Mouse (Mus musculus) spleen, postnatal 14 days (tissue): ENCODE results near the gene Exoc7.

ENCODE experiments used
- DNase-seq, 2 experiments: peaks; one replicate each; pipeline ENCODE4 v3.0.0; 2021 to 2022; ENCODE audit warnings: low spot score in 2 of 2

Exoc7 gene

DNA sequence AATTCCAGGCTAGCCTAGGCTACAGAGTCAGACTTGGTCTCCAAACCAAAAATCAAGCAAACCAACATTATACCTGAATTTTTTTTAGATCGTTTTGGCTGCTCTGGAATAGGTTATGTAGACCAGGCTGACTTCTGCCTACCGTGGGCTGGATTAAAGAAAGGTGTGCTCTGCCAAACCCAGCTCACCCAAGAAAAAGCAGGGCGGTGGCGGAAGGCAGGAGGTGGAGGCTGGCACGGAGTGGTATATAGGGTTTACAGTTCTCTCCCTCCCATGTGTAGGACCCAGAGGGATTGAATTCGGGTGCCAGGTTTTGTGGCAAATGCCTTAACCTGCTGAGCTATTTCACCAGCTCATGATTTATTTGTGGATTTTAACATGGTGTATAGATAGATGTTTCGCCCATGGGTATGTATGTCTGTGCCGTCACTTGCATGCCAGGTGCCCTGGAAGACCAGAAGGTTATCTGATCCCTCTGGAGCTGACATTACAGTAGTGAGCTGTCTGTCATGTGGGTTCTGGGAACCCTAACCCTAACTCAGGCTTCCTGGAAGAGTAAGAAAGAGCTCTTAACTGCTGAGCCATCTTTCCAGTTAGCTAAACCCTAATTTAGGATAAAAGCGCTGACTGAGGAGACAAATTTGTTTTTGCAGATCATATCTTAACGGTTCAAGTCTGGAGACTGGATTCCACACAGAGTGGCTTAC lies at the start of gene Exoc7:
Gene Exoc7, minus strand, starts transcription at position 215 of the 707 bp plus-strand sequence.
- DNase-seq: no peak

DNA sequence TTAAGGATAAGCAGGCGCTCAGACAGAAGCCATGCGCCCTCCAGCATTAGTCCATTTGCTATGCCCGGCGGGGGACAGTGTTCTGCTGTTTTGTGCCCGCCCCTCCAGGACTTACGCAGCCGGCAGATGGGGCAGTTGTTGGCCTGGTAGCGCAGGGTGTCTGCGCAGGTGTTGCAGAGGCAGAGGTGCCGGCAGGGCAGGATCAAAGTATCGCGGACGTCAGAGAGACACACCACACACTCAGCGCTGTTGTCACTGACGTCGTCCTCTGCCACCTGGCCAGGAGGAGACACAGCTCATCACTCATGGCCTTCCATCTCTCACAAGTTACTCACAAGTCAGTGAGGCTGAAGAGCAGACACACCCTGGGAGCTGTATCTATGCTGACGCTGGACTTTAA lies 47.5 kb upstream of the Exoc7 start:
- no peak for DNase-seq

DNA sequence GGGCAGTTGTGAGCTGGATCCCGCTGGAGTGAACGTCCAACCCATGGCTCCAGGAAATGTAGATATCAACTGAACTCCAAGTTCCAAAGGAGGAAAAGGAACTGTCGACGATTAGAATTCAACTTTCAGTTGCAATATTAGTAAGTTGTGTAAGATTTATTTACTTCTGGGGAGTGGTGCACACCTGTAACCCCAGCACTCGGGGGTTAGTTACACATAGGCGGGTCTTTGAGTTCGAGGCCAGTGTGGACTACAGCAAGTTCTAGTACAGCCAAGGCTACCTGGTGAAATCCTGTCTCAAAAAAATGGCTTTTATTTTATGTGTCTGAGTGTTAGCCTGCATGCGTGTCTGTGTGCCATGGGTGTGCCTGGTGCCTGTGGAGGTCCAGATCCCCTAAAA lies 46.5 kb upstream of the Exoc7 start:
- DNase-seq: no peak

DNA sequence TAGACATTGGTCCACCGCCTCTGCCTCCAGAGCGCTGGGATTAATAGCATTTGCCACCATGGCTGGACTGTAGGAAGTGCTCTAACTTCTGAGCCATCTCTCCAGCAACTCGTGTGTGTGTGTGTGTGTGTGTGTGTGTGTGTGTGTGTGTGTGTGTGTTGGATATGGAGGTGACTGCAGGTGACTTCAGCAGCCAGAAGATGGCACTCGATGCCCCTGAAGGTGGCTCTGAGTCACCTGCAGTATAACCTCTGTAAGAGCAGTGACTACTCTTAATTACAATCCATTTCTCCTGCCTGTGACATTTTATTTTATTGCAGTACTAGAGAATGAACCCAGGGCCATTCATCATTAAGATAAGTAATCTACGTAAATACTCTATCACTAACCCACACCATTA lies 44.3 kb upstream of the Exoc7 start:
- DNase-seq: no peak

DNA sequence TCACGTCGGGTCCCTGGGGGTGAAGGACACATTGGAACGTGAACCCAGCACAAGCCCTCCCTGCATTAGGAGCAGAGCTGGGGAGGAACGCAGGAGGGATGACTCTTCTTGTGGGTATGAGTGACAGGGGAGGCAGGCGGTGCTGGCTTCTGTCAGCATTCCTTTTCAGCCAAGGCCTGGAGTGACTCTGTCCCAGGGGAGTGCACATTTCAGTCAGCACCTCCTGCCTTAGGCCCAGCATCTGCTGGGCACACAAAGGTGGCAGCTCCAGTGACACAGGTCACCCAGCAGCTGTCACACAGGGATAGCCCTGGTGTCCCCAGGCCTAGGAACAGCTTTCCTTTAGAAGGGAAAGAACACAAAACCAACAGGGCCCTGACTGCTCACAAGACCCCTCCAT lies 40.9 kb upstream of the Exoc7 start:
- DNase-seq: no peak

DNA sequence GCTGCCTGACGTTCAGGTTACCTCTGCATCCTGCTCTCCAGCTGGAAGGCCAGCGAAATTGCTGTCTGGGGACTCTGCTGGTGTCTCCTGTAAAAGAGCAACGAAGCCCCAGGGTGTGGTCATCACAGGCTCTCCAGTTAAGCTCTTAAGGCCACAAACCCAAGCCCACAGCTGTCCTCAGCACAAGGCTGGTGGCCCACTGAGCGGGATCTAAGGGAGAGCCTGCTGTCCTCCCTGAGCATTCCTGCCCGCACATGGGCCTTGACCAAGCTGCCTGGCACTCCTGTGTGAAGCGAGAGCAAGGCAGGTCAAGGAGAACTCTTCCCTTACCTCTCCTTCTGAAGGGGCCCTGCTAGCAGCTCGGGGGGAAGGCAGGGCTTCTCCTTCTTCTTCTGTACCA lies 40.0 kb upstream of the Exoc7 start:
- no peak for DNase-seq

DNA sequence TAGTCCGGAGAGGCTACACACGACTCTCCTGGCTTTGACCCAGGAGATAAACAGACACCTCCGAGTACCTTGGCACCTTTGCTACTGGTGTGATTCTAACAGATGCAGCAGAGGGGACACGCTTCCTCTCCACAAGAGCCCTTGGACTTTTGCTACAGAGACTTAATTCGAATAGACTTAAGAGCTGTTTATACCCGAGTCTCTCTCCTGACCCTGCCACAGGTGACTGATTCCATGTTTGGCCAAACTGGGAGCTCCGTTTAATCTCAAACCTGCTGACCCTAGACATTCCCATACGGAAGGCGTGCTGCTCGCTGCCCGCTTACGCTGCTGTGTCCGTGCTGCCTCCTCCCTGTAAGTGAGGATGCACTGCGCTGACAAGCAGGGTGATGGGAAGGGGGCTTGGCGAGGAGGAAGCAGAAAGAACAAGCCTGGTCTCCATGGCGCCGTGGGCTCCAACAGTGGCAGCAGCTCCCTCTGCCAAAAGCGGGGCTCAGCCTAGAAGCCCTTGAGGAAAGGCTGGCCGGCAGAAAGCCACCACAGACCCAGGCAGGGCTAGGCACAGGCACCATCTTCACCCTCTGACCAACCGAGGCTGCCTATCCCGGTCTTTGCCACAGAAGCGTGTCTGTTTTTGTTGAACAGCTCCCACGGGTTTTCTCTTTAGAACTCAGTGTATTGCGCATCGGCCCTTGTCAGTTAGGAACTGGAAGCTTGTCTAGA lies 35.2 kb upstream of the Exoc7 start:
- DNase-seq: no peak

DNA sequence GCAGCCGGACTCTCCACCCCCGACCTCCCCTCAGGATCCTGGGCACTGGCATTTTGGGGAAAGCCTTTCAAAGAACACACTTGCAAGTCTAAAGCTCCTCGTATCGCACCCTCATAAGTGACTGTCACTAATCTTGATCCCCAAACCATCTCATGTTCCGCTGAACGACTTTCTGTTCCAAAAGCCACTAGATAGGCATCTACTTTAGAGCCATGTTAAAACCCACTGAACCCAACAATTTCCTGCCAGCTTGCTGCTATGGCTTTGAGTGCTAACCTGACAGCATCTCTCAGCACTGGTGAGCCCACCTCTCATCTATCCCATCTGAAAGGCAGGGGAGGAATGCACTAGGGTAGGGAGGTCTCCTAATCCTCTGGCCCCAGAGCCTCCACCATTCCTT lies 30.5 kb upstream of the Exoc7 start:
- DNase-seq: no peak

DNA sequence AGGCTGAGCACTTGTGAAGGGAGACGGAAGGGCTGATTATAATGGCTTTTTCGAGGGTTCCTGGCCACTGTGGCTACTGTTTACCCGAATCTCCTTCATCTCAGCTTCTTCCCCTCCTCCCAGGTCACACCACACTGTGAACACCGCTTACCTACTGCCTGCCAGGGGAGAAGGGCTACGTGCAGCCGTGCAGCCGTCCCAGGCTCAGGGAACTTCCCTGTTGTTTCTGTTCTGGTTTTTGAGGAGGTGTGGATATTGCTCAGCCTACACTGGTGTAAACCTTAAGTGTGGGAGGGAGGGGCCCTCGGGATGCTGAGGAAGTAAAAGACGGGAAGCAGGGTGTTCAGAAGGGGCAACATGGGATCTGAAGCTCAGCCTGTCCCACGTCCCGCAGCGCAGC lies 30.0 kb upstream of the Exoc7 start:
- DNase-seq: no peak

DNA sequence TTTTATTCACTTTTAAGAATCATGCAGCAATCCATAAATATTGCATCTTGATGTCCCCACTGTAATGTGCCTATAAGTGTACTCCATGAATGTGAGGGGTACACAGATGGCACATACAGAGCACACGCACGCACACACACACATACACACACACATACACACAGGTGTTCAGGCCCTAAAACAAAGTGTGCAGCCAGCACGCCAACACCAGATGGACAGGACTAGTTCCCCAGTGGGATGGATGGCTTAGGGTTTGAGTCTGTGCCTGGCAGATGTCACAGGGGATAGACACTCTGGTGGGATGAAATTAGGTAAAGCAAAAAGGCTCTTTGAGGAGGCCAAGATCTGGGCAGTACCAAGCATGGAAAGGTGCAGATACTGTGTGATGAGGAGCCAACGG lies 29.4 kb upstream of the Exoc7 start:
- no peak for DNase-seq

DNA sequence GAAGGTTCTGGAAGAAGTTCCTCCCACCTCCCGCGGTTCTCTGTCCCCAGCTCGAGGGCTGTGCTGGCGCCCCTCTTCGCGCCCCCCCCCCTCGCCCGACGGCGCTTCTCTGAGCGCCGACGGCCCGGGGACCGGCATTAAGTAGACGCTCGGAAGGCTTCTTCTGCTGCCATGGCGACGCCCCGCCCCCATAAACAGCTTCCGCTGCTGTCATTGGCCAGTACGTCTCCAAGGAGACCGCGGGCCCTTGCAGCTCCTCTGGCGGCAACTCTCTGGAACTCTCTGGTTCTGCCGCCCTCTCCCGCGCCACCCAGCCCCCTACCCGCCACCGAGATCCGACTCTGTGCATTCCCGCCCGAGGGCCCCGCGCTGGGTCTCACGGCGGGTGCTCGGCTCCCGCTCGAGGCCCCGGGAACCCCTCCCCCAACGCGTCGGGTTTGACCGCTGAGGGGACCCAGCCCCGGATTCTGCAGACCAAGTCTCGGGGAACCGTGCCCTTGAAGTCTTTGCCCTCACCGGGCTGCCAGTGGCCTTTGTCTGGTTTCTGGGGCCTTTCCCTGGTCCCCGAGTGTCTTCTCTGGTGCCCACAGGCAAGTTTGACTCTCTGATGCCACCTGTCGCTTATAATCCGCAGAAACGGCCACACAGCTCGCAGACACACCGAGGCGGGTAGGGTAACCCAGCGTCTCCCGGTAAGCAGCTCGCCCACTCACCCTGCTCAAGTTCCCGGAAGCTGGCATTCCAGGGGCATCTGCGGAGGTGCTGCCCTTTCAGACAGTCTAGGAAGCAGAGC lies 28.4 kb upstream of the Exoc7 start, which contains the start of gene Foxj1:
Gene Foxj1, minus strand, starts transcription at position 156 of the 793 bp plus-strand sequence.
- DNase-seq: peak; percentile 86 to 92

DNA sequence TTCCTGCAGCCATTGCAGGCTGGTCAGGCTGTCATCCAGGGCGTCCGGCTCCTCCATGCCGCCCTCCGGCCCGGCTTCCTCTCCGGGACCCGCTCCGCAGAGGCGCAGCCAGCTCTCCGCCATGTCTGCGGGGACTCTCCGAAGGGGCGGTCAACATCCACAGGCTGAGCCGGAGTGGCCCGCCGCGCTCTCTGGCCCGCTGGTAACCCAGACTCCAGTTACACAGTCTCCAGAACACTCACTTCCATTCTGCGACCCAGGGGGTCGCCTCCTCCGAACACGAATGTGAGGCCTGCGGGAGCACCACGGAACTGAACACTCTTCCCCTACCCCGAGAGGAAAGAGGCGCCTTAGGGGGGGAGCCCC lies 27.4 kb upstream of the Exoc7 start:
- no peak for DNase-seq

DNA sequence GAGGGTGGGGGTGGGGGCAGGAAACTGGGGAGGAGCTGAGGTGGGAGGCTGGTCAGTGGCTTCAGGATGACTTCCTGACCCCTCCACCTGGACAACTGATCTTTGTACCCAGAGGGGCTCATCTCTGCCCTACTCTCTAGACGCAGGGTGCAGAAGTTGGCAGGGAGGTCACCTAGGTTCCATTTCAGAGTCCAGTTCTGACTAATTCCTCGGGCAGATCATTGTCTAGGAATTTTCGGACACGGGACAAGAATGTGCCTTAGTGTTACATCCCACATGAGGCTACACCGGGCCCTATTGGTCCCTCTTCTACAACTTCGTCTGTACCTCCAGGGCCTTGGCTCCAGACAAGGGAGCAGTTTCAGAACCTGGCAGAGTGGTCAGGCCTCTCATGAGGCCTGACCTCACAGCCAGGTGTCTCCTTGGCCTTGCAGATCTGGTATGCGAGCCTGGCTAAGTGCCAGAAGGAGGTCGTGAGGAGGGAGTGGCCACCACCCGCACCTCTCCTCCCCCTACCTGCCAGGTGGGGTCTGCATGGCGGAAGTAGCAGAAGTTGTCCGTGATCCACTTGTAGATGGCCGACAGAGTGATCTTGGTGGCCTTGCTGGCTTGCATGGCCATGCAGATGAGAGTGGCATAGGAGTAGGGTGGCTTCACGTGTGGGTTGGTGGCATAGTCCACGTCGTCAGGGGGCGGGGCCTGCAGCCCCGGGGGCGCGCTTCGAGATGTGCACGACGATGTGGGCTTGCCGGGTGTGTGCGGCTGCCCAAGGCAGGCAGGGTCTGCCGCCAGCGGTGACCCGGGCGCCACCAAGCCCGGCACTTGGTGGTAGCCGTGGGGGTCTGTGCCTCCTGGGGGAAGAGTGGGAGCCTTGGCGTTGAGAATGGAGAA lies 26.7 kb upstream of the Exoc7 start:
- no peak for DNase-seq

DNA sequence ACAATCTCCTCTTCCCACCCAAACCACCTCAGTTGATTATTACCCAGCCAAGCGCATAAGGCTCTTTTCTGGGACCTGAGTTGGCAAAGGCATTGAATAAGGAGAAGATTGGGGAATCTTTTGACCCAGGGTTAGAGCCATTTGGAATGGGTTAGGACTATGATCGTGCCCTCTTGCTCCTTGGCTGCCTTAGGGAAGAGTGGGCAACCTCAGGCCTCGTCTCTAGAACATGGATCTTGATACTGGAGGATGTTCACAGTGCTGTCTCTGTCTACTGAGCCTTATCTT lies 25.9 kb upstream of the Exoc7 start:
- DNase-seq: no peak

DNA sequence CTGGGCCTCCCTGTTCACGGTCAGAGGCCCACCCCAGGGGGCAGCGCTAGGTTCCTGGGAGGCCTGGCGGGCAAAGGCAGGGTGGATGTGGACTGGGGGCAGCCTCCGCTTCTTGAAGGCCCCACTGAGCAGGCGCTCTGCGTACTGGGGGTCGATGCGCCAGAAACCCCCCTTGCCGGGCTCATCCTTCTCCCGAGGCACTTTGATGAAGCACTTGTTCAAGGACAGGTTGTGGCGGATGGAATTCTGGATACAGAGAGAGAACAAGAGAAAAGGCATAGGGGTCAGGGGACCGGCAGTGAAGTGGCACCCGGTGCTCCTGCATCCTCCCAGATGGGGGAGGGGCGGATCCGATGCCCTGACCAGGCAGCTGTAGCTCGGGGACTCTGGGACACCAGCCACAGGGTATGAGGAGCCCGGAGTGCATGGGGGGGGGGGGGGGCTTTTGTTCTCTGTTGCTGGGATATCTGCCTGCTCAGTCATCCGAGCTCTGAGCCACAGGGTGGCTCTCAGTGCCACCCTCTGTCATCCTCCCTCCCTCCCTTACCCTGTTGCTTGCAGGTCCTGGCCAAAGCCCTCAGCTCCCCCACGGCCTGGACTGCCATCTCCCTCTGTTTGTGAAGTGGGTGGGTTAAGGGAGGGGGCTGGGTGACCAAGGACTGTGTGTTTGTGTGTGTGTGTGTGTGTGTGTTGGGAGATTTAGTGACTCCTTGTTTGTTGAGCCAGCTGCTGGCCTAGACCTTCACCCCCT lies 25.4 kb upstream of the Exoc7 start:
- DNase-seq: no peak

DNA sequence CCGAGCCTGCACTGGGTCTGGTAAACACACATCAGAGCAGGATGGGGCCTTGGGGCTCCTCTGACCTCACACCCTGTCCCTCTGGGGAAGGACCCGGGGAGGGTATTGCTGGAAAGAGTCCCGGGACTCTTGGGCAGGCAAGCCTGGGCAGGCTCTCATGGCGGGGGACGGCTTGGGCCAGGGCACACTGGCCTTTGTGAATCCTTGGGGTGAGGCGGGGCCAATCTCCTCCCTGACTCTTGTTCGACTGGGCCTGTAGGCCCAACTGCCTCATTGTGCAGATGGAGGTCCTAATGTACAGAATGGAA lies 23.1 kb upstream of the Exoc7 start:
- DNase-seq: no peak

DNA sequence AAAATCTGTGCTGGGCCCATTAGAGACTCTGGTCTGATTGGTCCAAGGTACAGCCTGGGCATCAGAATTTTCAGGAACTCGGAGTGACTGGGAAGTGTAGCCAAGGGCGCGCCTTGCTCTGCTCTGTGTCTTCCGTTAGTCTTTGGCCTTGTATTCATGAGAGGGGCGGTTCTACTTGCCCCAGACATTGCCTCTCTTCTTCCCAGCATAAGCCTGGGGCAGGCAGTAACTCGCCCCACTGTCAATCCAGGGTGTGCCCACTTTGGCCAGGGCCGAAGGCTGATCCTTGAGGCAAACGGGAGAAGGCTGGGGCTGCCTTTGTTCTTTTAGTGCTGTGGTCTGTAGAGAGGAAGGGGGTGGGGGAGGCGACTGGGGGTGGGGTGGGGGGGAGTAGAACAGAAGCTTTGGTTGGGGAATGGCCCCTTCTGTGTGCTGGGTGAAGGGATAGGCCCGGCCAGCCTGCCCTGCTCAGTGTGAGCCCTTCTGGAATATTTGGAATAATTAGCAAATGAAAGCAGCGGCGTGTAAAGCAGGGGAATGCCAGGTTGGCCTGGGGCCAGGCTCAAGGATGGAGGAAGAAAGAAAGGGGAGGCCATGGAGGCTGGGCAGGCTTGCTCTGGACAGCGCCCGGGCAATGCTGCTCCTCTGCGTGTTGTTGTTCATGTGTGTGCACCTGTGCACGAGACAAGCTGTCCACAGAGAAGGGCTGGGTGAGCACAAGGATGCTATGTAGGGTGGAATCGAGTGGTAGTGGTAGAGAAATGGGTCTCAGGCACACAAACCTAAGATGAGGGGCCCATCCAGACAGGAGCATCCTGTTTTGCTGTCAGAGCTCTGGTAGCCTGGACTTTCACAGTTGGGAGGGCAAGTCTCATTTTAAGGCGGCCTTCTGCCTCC lies 22.5 kb upstream of the Exoc7 start:
- no peak for DNase-seq

DNA sequence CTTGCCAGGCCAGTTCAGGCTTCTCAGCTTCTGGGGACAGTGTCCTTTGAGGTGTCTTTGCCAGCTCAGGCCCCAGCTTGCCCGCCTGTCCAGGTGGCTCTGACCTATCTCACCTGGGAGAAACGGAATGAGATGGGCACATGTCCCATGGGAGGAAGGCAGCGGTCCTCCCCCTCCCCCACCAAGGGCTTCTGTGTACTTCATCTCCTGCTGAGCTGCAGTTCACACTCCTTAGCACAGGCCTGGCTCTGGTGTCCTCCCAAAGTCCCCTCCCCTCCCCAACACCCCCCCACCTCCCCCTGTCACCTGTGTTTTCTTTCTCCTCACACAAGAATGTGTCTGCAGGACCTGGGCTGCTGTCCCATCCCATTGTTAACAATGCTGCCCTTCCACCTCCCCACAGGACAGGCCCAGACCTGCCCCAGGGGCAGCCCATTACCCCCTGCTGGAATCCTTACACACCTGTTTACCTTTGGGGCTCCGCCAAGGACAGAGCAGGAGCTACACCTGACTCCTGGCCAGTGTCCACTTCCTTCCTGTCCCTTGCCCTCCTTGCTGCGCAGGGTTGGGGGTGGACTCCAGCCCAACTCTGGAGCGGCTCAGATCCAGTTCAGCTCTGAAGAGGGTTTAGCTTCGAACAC lies 20.1 kb upstream of the Exoc7 start:
- no peak for DNase-seq

DNA sequence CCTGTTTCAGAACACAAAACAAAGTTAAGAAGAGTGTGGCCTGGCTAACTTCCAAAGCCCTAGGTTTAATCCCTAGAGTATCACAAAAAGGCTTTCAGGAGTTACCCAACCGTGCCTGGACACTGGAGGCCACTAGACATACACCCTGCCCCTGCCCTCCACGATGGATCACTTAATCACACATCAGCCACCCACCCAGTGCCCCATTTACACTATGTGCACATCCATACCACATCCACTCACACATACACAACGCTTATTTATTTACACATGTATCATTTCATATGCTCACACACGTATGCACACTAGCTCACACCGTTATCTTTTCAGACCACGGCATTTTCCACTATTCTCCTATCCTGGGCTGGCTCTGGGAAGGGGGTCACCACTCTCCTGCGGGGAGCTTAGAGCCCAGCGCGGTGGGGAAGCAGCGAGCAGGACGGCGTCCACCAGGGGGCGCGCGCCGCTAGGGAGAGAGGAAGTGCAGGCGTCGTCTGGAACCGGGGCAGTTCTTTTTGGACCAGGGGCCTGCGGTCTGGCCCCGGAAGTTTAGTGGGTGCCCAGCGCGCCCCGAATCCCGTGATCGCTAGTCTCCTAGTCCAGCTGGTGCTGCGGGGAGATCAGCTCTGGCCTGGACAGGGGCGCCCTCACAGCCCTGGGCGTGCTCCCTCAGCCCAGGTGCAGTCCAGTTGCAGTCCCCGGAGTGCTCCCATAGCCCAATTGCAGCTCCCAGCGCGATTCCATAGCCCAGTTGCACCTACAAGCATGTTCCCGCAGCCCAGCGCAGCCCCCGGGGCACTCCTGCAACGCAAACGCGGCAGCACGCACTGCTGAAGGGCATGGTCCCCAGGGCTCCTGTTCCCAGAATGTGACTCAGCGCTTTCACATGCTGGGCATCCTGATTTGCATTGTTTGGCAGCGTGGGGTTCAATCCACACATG lies 12.0 kb upstream of the Exoc7 start:
- DNase-seq: peak; percentile 78 to 91
